Mouse (Mus musculus): ENCODE measurements around the gene Pde7b. TPM values are rescaled to one million over a fixed set of nuclear protein-coding genes. Genes with fewer than 3 reads are reported as not detected.

Pde7b gene
- polyA plus RNA-seq, 1 experiment from 2014 or later: 2.1 TPM

- Histone ChIP-seq H3K4me3 (no peak overlapping the region), H3K27me3 (ENCODE audit: insufficient read depth, poor library complexity, severe bottlenecking) (no peaks in the 10 kb centered on the region), H3K4me1 (replicated peaks) (no peaks in the 10 kb centered on the region; the same call in 1 of the 2 replicates), H3K27ac (no peak overlapping the region), H3K36me3 (no peaks in the 10 kb centered on the region), H3K9me3 (no peaks in the 10 kb centered on the region)
- DNase-seq (ENCODE audit: low spot score): peak; percentile 18
- WGBS: 89% methylated on average over 2 of the region's 2 CpGs
Observed at GRCm38 (mm10) chr10:20405471-20405870, 319.4 kb downstream of the Pde7b start.

- Histone ChIP-seq H3K27me3 (ENCODE audit: insufficient read depth, poor library complexity, severe bottlenecking) (no peaks in the 10 kb centered on the region), H3K9me3 (no peaks in the 10 kb centered on the region), H3K4me1 (replicated peaks) (no peaks in the 10 kb centered on the region; the same call in 1 of the 2 replicates), H3K36me3 (no peaks in the 10 kb centered on the region), H3K27ac (no peak overlapping the region), H3K4me3 (no peak overlapping the region)
- WGBS: 86% methylated on average over 5 of the region's 5 CpGs
- no peak for DNase-seq (ENCODE audit: low spot score)
Observed at GRCm38 (mm10) chr10:20402941-20403340, 321.9 kb downstream of the Pde7b start.

- WGBS: 72% methylated on average over 15 of the region's 15 CpGs
- Histone ChIP-seq H3K27me3 (ENCODE audit: insufficient read depth, poor library complexity, severe bottlenecking) (no peaks in the 10 kb centered on the region), H3K9me3 (no peaks in the 10 kb centered on the region), H3K4me1 (replicated peaks) (no peaks in the 10 kb centered on the region; the same call in 1 of the 2 replicates), H3K27ac (no peak overlapping the region), H3K4me3 (peak overlapping the region; percentile 6; the same call in 1 of the 2 replicates), H3K36me3 (no peaks in the 10 kb centered on the region)
- no peak for DNase-seq (ENCODE audit: low spot score)
Observed at GRCm38 (mm10) chr10:20400406-20400805, 324.5 kb downstream of the Pde7b start.

- H3K36me3 ChIP-seq: no peaks in the 10 kb centered on the region
- DNase-seq (ENCODE audit: low spot score): no peak
- no peak overlapping the region for H3K4me3 ChIP-seq
- 87% methylated on average over 12 of the region's 12 CpGs for WGBS
- no peaks in the 10 kb centered on the region for H3K9me3 ChIP-seq
- H3K4me1 ChIP-seq (replicated peaks): no peaks in the 10 kb centered on the region; the same call in 1 of the 2 replicates
- H3K27ac ChIP-seq: no peak overlapping the region
- H3K27me3 ChIP-seq (ENCODE audit: insufficient read depth, poor library complexity, severe bottlenecking): no peaks in the 10 kb centered on the region
Observed at GRCm38 (mm10) chr10:20398641-20399390, 326.1 kb downstream of the Pde7b start.

GRCm38 (mm10) chr10:20398224-20398623 lies 326.7 kb downstream of the Pde7b start:
- no peaks in the 10 kb centered on the region for H3K36me3 ChIP-seq
- WGBS: 89% methylated on average over 6 of the region's 6 CpGs
- no peaks in the 10 kb centered on the region; the same call in 1 of the 2 replicates for H3K4me1 ChIP-seq (replicated peaks)
- H3K27ac ChIP-seq: no peak overlapping the region
- H3K4me3 ChIP-seq: no peak overlapping the region
- H3K9me3 ChIP-seq: no peaks in the 10 kb centered on the region
- H3K27me3 ChIP-seq (ENCODE audit: insufficient read depth, poor library complexity, severe bottlenecking): no peaks in the 10 kb centered on the region
- no peak for DNase-seq (ENCODE audit: low spot score)

GRCm38 (mm10) chr10:20395778-20396177 lies 329.1 kb downstream of the Pde7b start:
- no peak overlapping the region for H3K27ac ChIP-seq
- no peak overlapping the region for H3K4me3 ChIP-seq
- no peaks in the 10 kb centered on the region for H3K27me3 ChIP-seq (ENCODE audit: insufficient read depth, poor library complexity, severe bottlenecking)
- no peaks in the 10 kb centered on the region; the same call in 1 of the 2 replicates for H3K4me1 ChIP-seq (replicated peaks)
- no peak for DNase-seq (ENCODE audit: low spot score)
- H3K36me3 ChIP-seq: no peaks in the 10 kb centered on the region
- WGBS: 98% methylated on average over 3 of the region's 3 CpGs
- H3K9me3 ChIP-seq: no peaks in the 10 kb centered on the region

GRCm38 (mm10) chr10:20394815-20395214 lies 330.1 kb downstream of the Pde7b start:
- Histone ChIP-seq H3K4me1 (replicated peaks) (no peaks in the 10 kb centered on the region), H3K27me3 (ENCODE audit: insufficient read depth, poor library complexity, severe bottlenecking) (no peaks in the 10 kb centered on the region), H3K36me3 (no peaks in the 10 kb centered on the region), H3K9me3 (no peaks in the 10 kb centered on the region), H3K27ac (no peak overlapping the region), H3K4me3 (no peak overlapping the region)
- WGBS: 85% methylated on average over 5 of the region's 5 CpGs
- DNase-seq (ENCODE audit: low spot score): no peak

- WGBS: 76% methylated on average over 3 of the region's 3 CpGs
- Histone ChIP-seq H3K27me3 (ENCODE audit: insufficient read depth, poor library complexity, severe bottlenecking) (no peaks in the 10 kb centered on the region), H3K4me1 (replicated peaks) (no peaks in the 10 kb centered on the region), H3K36me3 (no peaks in the 10 kb centered on the region), H3K4me3 (no peak overlapping the region), H3K27ac (no peak overlapping the region), H3K9me3 (no peaks in the 10 kb centered on the region)
- DNase-seq (ENCODE audit: low spot score): no peak
Observed at GRCm38 (mm10) chr10:20390568-20390967, 334.3 kb downstream of the Pde7b start.

GRCm38 (mm10) chr10:20382807-20383419 lies 342.0 kb downstream of the Pde7b start:
- H3K27ac ChIP-seq: no peak overlapping the region
- WGBS: 74% methylated on average over 6 of the region's 6 CpGs

GRCm38 (mm10) chr10:20381352-20381751 lies 343.5 kb downstream of the Pde7b start:
- Histone ChIP-seq H3K27me3 (ENCODE audit: insufficient read depth, poor library complexity, severe bottlenecking) (no peaks in the 10 kb centered on the region), H3K4me3 (no peak overlapping the region), H3K36me3 (no peaks in the 10 kb centered on the region), H3K27ac (no peak overlapping the region), H3K9me3 (no peaks in the 10 kb centered on the region), H3K4me1 (replicated peaks) (peaks cover 9% of the 10 kb centered on the region)
- 89% methylated on average over 3 of the region's 3 CpGs for WGBS
- DNase-seq (ENCODE audit: low spot score): no peak

More at GRCm38 (mm10) chr10:20382807-20383419, 342.0 kb downstream of the Pde7b start:
- peaks cover 9% of the 10 kb centered on the region for H3K4me1 ChIP-seq (replicated peaks)
- no peak overlapping the region for H3K4me3 ChIP-seq
- no peaks in the 10 kb centered on the region for H3K36me3 ChIP-seq
- H3K9me3 ChIP-seq: no peaks in the 10 kb centered on the region
- no peak for DNase-seq (ENCODE audit: low spot score)
- H3K27me3 ChIP-seq (ENCODE audit: insufficient read depth, poor library complexity, severe bottlenecking): no peaks in the 10 kb centered on the region

GRCm38 (mm10) chr10:20380798-20381197 lies 344.1 kb downstream of the Pde7b start:
- Histone ChIP-seq H3K9me3 (no peaks in the 10 kb centered on the region), H3K4me1 (replicated peaks) (peaks cover 9% of the 10 kb centered on the region), H3K4me3 (no peak overlapping the region), H3K27ac (no peak overlapping the region), H3K27me3 (ENCODE audit: insufficient read depth, poor library complexity, severe bottlenecking) (no peaks in the 10 kb centered on the region), H3K36me3 (no peaks in the 10 kb centered on the region)
- no peak for DNase-seq (ENCODE audit: low spot score)
- 83% methylated on average over 3 of the region's 3 CpGs for WGBS

GRCm38 (mm10) chr10:20379071-20379735 lies 345.7 kb downstream of the Pde7b start:
- Histone ChIP-seq H3K36me3 (no peaks in the 10 kb centered on the region), H3K27ac (no peak overlapping the region), H3K9me3 (no peaks in the 10 kb centered on the region), H3K27me3 (ENCODE audit: insufficient read depth, poor library complexity, severe bottlenecking) (no peaks in the 10 kb centered on the region), H3K4me3 (no peak overlapping the region), H3K4me1 (replicated peaks) (peaks cover 9% of the 10 kb centered on the region)
- 84% methylated on average over 9 of the region's 9 CpGs for WGBS
- no peak for DNase-seq (ENCODE audit: low spot score)

GRCm38 (mm10) chr10:20377621-20378020 lies 347.3 kb downstream of the Pde7b start:
- DNase-seq (ENCODE audit: low spot score): no peak
- Histone ChIP-seq H3K4me3 (no peak overlapping the region), H3K9me3 (no peaks in the 10 kb centered on the region), H3K27me3 (ENCODE audit: insufficient read depth, poor library complexity, severe bottlenecking) (no peaks in the 10 kb centered on the region), H3K4me1 (replicated peaks) (peaks cover 3% of the 10 kb centered on the region; the same call in 1 of the 2 replicates), H3K36me3 (no peaks in the 10 kb centered on the region), H3K27ac (no peak overlapping the region)
- 92% methylated on average over 9 of the region's 9 CpGs for WGBS

Data from hindbrain, embryonic 10.5 days (tissue).